Mouse (Mus musculus) erythroblast, embryonic 14.5 days (primary cell): ENCODE measurements around the gene Hsp90ab1.

Experiments used
- GATA1 ChIP-seq: IDR thresholded peaks from 2 replicates; pipeline ENCODE4 v1.6.1; 2012; ENCODE audit warnings: low read length, inconsistent platforms, mixed read lengths
- TAL1 ChIP-seq: IDR thresholded peaks from 3 replicates; pipeline ENCODE4 v1.6.1; 2012; ENCODE audit warnings: low read length, inconsistent platforms, mixed read lengths

DNA sequence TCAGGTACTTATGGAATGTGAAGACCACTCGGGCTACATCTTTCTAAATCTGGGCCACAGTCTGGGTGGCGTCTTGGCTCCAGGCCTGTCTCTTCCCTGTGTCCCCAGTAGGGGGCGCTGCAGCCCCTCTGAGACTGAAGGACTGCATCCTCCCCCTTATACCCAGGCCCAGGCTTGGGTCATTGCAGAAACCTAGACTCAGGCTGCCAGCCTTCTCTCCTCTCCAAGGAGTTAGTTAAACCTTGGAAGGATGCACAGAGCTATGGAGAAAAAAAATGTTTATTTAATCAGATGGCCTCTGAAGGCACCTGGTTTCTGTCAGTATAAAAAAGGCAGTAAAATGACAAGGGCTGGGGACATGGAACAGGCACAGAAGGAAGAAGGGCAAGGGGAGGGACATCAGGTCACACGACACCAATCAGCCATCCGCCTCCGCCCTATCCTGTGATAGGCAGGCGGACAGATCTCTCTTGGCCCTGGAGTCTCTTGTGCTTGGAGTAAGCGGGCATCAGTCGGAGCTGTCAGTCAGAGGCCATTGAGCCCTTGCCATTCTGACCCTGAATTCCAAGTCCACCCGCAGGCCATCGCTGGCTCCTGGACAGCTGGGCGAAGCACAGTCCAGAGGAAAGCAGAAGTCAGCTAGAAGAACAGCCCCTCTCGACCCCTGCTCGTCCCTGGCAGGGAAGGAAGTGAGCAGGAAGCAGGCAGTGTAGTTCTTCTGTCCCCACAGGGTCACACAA lies 12.0 kb upstream of the Hsp90ab1 start:
- TF ChIP-seq GATA1 (no peak), TAL1 (no peak)
